Mouse (Mus musculus): ENCODE measurements around the gene Slc17a1. TPM values are rescaled to one million over a fixed set of nuclear protein-coding genes. Genes with fewer than 3 reads are reported as not detected.

Slc17a1 gene
- polyA plus RNA-seq, 1 experiment from 2014 or later = not detected

GRCm38 (mm10) chr13:23892592-23893268 lies 25.2 kb downstream of the Slc17a1 start:
- WGBS = 30% methylated on average over 9 of the region's 9 CpGs
- no peak overlapping the region for H3K27ac ChIP-seq (replicated peaks)
- H3K9me3 ChIP-seq (replicated peaks) = no peaks in the 10 kb centered on the region
- ATAC-seq (ENCODE audit: insufficient number of reproducible peaks, low FRiP score, low TSS enrichment, low read depth) = no peak
- H3K36me3 ChIP-seq = no peaks in the 10 kb centered on the region
- H3K4me2 ChIP-seq (replicated peaks) = no peak overlapping the region
- H3K27me3 ChIP-seq = no peaks in the 10 kb centered on the region
- no peak overlapping the region for H3K9ac ChIP-seq
- H3K4me1 ChIP-seq = no peaks in the 10 kb centered on the region
- no peak overlapping the region for H3K4me3 ChIP-seq (replicated peaks)

GRCm38 (mm10) chr13:23893269-23893593 lies 25.7 kb downstream of the Slc17a1 start:
- H3K4me3 ChIP-seq (replicated peaks) = no peak overlapping the region
- H3K36me3 ChIP-seq = no peaks in the 10 kb centered on the region
- no peaks in the 10 kb centered on the region for H3K27me3 ChIP-seq
- H3K9me3 ChIP-seq (replicated peaks) = no peaks in the 10 kb centered on the region
- no peak overlapping the region for H3K4me2 ChIP-seq (replicated peaks)
- 58% methylated on average over 4 of the region's 4 CpGs for WGBS
- H3K4me1 ChIP-seq = no peaks in the 10 kb centered on the region
- no peak for ATAC-seq (ENCODE audit: insufficient number of reproducible peaks, low FRiP score, low TSS enrichment, low read depth)
- no peak overlapping the region for H3K9ac ChIP-seq
- no peak overlapping the region for H3K27ac ChIP-seq (replicated peaks)

GRCm38 (mm10) chr13:23898242-23898641 lies 30.7 kb downstream of the Slc17a1 start:
- Histone ChIP-seq H3K4me2 (replicated peaks) (no peak overlapping the region), H3K4me1 (no peaks in the 10 kb centered on the region), H3K27me3 (no peaks in the 10 kb centered on the region), H3K4me3 (replicated peaks) (no peak overlapping the region), H3K9me3 (replicated peaks) (no peaks in the 10 kb centered on the region), H3K27ac (replicated peaks) (no peak overlapping the region), H3K9ac (no peak overlapping the region), H3K36me3 (no peaks in the 10 kb centered on the region)
- 31% methylated on average over 6 of the region's 6 CpGs for WGBS
- no peak for ATAC-seq (ENCODE audit: insufficient number of reproducible peaks, low FRiP score, low TSS enrichment, low read depth)

- Histone ChIP-seq H3K27me3 (no peaks in the 10 kb centered on the region), H3K4me3 (replicated peaks) (no peak overlapping the region), H3K4me1 (no peaks in the 10 kb centered on the region), H3K36me3 (no peaks in the 10 kb centered on the region), H3K9ac (no peak overlapping the region), H3K4me2 (replicated peaks) (no peak overlapping the region), H3K9me3 (replicated peaks) (no peaks in the 10 kb centered on the region), H3K27ac (replicated peaks) (no peak overlapping the region)
- 88% methylated on average over 5 of the region's 5 CpGs for WGBS
- no peak for ATAC-seq (ENCODE audit: insufficient number of reproducible peaks, low FRiP score, low TSS enrichment, low read depth)
Measured at GRCm38 (mm10) chr13:23906906-23907305, 39.4 kb downstream of the Slc17a1 start.

- H3K4me1 ChIP-seq = no peaks in the 10 kb centered on the region
- H3K27ac ChIP-seq (replicated peaks) = no peak overlapping the region
- H3K27me3 ChIP-seq = no peaks in the 10 kb centered on the region
- WGBS = 77% methylated on average over 5 of the region's 5 CpGs
- no peaks in the 10 kb centered on the region for H3K9me3 ChIP-seq (replicated peaks)
- H3K4me2 ChIP-seq (replicated peaks) = no peak overlapping the region
- no peaks in the 10 kb centered on the region for H3K36me3 ChIP-seq
- H3K4me3 ChIP-seq (replicated peaks) = no peak overlapping the region
- H3K9ac ChIP-seq = no peak overlapping the region
- ATAC-seq (ENCODE audit: insufficient number of reproducible peaks, low FRiP score, low TSS enrichment, low read depth) = no peak
Measured at GRCm38 (mm10) chr13:23910121-23910520, 42.6 kb downstream of the Slc17a1 start.

GRCm38 (mm10) chr13:23911335-23911734 lies 43.8 kb downstream of the Slc17a1 start:
- Histone ChIP-seq H3K36me3 (no peaks in the 10 kb centered on the region), H3K27me3 (no peaks in the 10 kb centered on the region), H3K4me2 (replicated peaks) (no peak overlapping the region), H3K9me3 (replicated peaks) (no peaks in the 10 kb centered on the region), H3K4me3 (replicated peaks) (no peak overlapping the region), H3K9ac (no peak overlapping the region), H3K27ac (replicated peaks) (no peak overlapping the region), H3K4me1 (no peaks in the 10 kb centered on the region)
- ATAC-seq (ENCODE audit: insufficient number of reproducible peaks, low FRiP score, low TSS enrichment, low read depth) = no peak
- 72% methylated on average over 5 of the region's 5 CpGs for WGBS

GRCm38 (mm10) chr13:23913791-23914306 lies 46.3 kb downstream of the Slc17a1 start:
- Histone ChIP-seq H3K9ac (no peak overlapping the region), H3K36me3 (no peaks in the 10 kb centered on the region), H3K4me2 (replicated peaks) (no peak overlapping the region), H3K9me3 (replicated peaks) (no peaks in the 10 kb centered on the region), H3K27ac (replicated peaks) (no peak overlapping the region), H3K4me3 (replicated peaks) (no peak overlapping the region), H3K27me3 (no peaks in the 10 kb centered on the region), H3K4me1 (no peaks in the 10 kb centered on the region)
- WGBS = 61% methylated on average over 6 of the region's 6 CpGs
- no peak for ATAC-seq (ENCODE audit: insufficient number of reproducible peaks, low FRiP score, low TSS enrichment, low read depth)

GRCm38 (mm10) chr13:23914376-23915167 lies 47.0 kb downstream of the Slc17a1 start, which contains the start of gene Slc17a4:
Gene Slc17a4 (minus strand): TSS chr13:23915009.
- ATAC-seq (ENCODE audit: insufficient number of reproducible peaks, low FRiP score, low TSS enrichment, low read depth) = no peak
- no peak within 1 kb of the TSS for H3K9ac ChIP-seq
- H3K36me3 ChIP-seq = no peaks in the 10 kb centered on the region
- H3K4me3 ChIP-seq (replicated peaks) = no peak within 1 kb of the TSS
- H3K4me2 ChIP-seq (replicated peaks) = no peak within 1 kb of the TSS
- no peaks in the 10 kb centered on the region for H3K27me3 ChIP-seq
- no peaks in the 10 kb centered on the region for H3K9me3 ChIP-seq (replicated peaks)
- no peaks in the 10 kb centered on the region for H3K4me1 ChIP-seq
- 70% methylated on average over 9 of the region's 9 CpGs for WGBS
- no peak within 1 kb of the TSS for H3K27ac ChIP-seq (replicated peaks)

- ATAC-seq (ENCODE audit: insufficient number of reproducible peaks, low FRiP score, low TSS enrichment, low read depth) = no peak
- WGBS = 66% methylated on average over 1 of the region's 1 CpGs
- no peak overlapping the region for H3K27ac ChIP-seq (replicated peaks)
Measured at GRCm38 (mm10) chr13:23916132-23916531, 48.6 kb downstream of the Slc17a1 start.

GRCm38 (mm10) chr13:23917674-23918073 lies 50.1 kb downstream of the Slc17a1 start:
- H3K9ac ChIP-seq = no peak overlapping the region
- WGBS = 69% methylated on average over 4 of the region's 4 CpGs
- H3K36me3 ChIP-seq = no peaks in the 10 kb centered on the region
- no peaks in the 10 kb centered on the region for H3K9me3 ChIP-seq (replicated peaks)
- H3K27me3 ChIP-seq = no peaks in the 10 kb centered on the region
- no peak for ATAC-seq (ENCODE audit: insufficient number of reproducible peaks, low FRiP score, low TSS enrichment, low read depth)
- no peak overlapping the region for H3K4me3 ChIP-seq (replicated peaks)
- H3K4me1 ChIP-seq = no peaks in the 10 kb centered on the region
- no peak overlapping the region for H3K27ac ChIP-seq (replicated peaks)
- H3K4me2 ChIP-seq (replicated peaks) = no peak overlapping the region

More at GRCm38 (mm10) chr13:23916132-23916531, 48.6 kb downstream of the Slc17a1 start:
- no peaks in the 10 kb centered on the region for H3K27me3 ChIP-seq
- no peaks in the 10 kb centered on the region for H3K9me3 ChIP-seq (replicated peaks)
- no peak overlapping the region for H3K9ac ChIP-seq
- no peaks in the 10 kb centered on the region for H3K4me1 ChIP-seq
- no peak overlapping the region for H3K4me2 ChIP-seq (replicated peaks)
- H3K36me3 ChIP-seq = no peaks in the 10 kb centered on the region
- H3K4me3 ChIP-seq (replicated peaks) = no peak overlapping the region

- WGBS = 59% methylated on average over 2 of the region's 2 CpGs
- Histone ChIP-seq H3K27me3 (no peaks in the 10 kb centered on the region), H3K27ac (replicated peaks) (no peak overlapping the region), H3K9me3 (replicated peaks) (no peaks in the 10 kb centered on the region), H3K36me3 (no peaks in the 10 kb centered on the region), H3K4me3 (replicated peaks) (no peak overlapping the region), H3K9ac (no peak overlapping the region), H3K4me1 (peaks cover 10% of the 10 kb centered on the region; the same call in 1 of the 2 replicates), H3K4me2 (replicated peaks) (no peak overlapping the region)
- no peak for ATAC-seq (ENCODE audit: insufficient number of reproducible peaks, low FRiP score, low TSS enrichment, low read depth)
Measured at GRCm38 (mm10) chr13:23925792-23926191, 58.2 kb downstream of the Slc17a1 start.
